Mouse (Mus musculus) hindbrain, embryonic 11.5 days (tissue): ENCODE measurements at regions not wholly inside any gene's neighbourhood (a gene's known extent, or its start where the extent isn't known, plus 50 kb on each side); places are given as distances from the start of the nearest gene placed in this dataset.
A peak's percentile ranks its signal among the peaks of the same experiment; 100 is the strongest.

ENCODE experiments used
- ATAC-seq: fragments of 200-750 bp; cut with Nextera tagmentation; 2 replicates; pipeline ENCODE4 v1.8.0; 2017; ENCODE audit warnings: mild to moderate bottlenecking, moderate TSS enrichment, moderate library complexity; ENCODE audit not compliant: low FRiP score
- DNase-seq: peaks from one replicate; pipeline ENCODE4 v3.0.0-alpha.2; 2015; ENCODE audit warnings: low spot score
- H3K27ac ChIP-seq: fragments of 300-500 bp; sonication (generic); 2 replicates; pipeline ENCODE4 v1.5.1; 2014; ENCODE audit warnings: mild to moderate bottlenecking, low read depth, low read length
- H3K27me3 ChIP-seq: fragments of 300-500 bp; sonication (generic); 2 replicates; pipeline ENCODE4 v1.6.1; 2014; ENCODE audit warnings: mild to moderate bottlenecking, low read length, moderate library complexity, mixed read lengths; ENCODE audit not compliant: control insufficient read depth, insufficient read depth
- H3K36me3 ChIP-seq: fragments of 300-500 bp; sonication (generic); 2 replicates; pipeline ENCODE4 v1.6.1; 2014; ENCODE audit warnings: mild to moderate bottlenecking, low read length, moderate library complexity, mixed read lengths; ENCODE audit not compliant: control insufficient read depth, insufficient read depth
- H3K4me1 ChIP-seq: fragments of 300-500 bp; sonication (generic); replicated peaks from 2 replicates; pipeline ENCODE4 v1.6.1; 2014; ENCODE audit warnings: low read length, mixed read lengths; ENCODE audit not compliant: control insufficient read depth, insufficient read depth
- H3K4me2 ChIP-seq: fragments of 300-500 bp; sonication (generic); replicated peaks from 2 replicates; pipeline ENCODE4 v1.6.1; 2014; ENCODE audit warnings: mild to moderate bottlenecking, low read depth, low read length
- H3K4me3 ChIP-seq: fragments of 300-500 bp; sonication (generic); 2 replicates; pipeline ENCODE4 v1.5.1; 2014; ENCODE audit warnings: low read depth, low read length
- H3K9ac ChIP-seq: fragments of 300-500 bp; sonication (generic); 2 replicates; pipeline ENCODE4 v1.6.1; 2014; ENCODE audit warnings: low read depth, low read length
- H3K9me3 ChIP-seq: fragments of 300-500 bp; sonication (generic); 2 replicates; pipeline ENCODE4 v1.6.1; 2016; ENCODE audit warnings: low read length; ENCODE audit not compliant: control insufficient read depth
- WGBS: fragments of 180-500 bp; shearing (Covaris S2); extraction: QIAGEN DNeasy Blood & Tissue Kit; methylation state at CpG from one replicate; pipeline ENCODE4 v1.1.7; 2014; 5-methylcytosine and 5-hydroxymethylcytosine counted together

GRCm38 (mm10) chr5:144621967-144622366, 76.3 kb downstream of the Nptx2 start:
- DNase-seq, result no peak
- Histone ChIP-seq H3K4me1 (no peaks in the 10 kb centered on the region), H3K27ac (no peak overlapping the region), H3K9me3 (no peaks in the 10 kb centered on the region), H3K4me3 (no peak overlapping the region), H3K36me3 (no peaks in the 10 kb centered on the region), H3K27me3 (no peaks in the 10 kb centered on the region), H3K9ac (no peak overlapping the region), H3K4me2 (no peak overlapping the region)
- 88% methylated on average over 14 of the region's 14 CpGs for WGBS
- ATAC-seq, result no peak

GRCm38 (mm10) chr5:144623358-144623757, 77.7 kb downstream of the Nptx2 start:
- ATAC-seq (no peak), DNase-seq (no peak)
- H3K36me3 ChIP-seq, result no peaks in the 10 kb centered on the region
- H3K27me3 ChIP-seq, result no peaks in the 10 kb centered on the region
- H3K9me3 ChIP-seq, result no peaks in the 10 kb centered on the region
- H3K9ac ChIP-seq, result no peak overlapping the region
- no peaks in the 10 kb centered on the region for H3K4me1 ChIP-seq
- no peak overlapping the region for H3K4me3 ChIP-seq
- 84% methylated on average over 10 of the region's 10 CpGs for WGBS
- H3K4me2 ChIP-seq, result no peak overlapping the region
- H3K27ac ChIP-seq, result no peak overlapping the region

GRCm38 (mm10) chr5:144632295-144632694, 86.6 kb downstream of the Nptx2 start:
- Histone ChIP-seq H3K9ac (no peak overlapping the region), H3K4me1 (no peaks in the 10 kb centered on the region), H3K4me3 (no peak overlapping the region), H3K4me2 (no peak overlapping the region), H3K27ac (no peak overlapping the region), H3K27me3 (no peaks in the 10 kb centered on the region), H3K36me3 (no peaks in the 10 kb centered on the region), H3K9me3 (no peaks in the 10 kb centered on the region)
- ATAC-seq (no peak), DNase-seq (no peak)
- WGBS, result 89% methylated on average over 6 of the region's 6 CpGs

- Histone ChIP-seq H3K9ac (no peak overlapping the region), H3K4me3 (no peak overlapping the region), H3K27ac (no peak overlapping the region), H3K4me1 (no peaks in the 10 kb centered on the region), H3K9me3 (no peaks in the 10 kb centered on the region), H3K36me3 (no peaks in the 10 kb centered on the region), H3K27me3 (no peaks in the 10 kb centered on the region), H3K4me2 (no peak overlapping the region)
- WGBS, result 70% methylated on average over 3 of the region's 3 CpGs
- no peak for ATAC-seq
- peak; percentile 48 for DNase-seq
Measured at GRCm38 (mm10) chr5:144638631-144639030, 92.9 kb downstream of the Nptx2 start.

- H3K27ac ChIP-seq, result no peak overlapping the region
- H3K9ac ChIP-seq, result no peak overlapping the region
- H3K36me3 ChIP-seq, result no peaks in the 10 kb centered on the region
- no peak for ATAC-seq
- no peaks in the 10 kb centered on the region for H3K9me3 ChIP-seq
- no peaks in the 10 kb centered on the region for H3K27me3 ChIP-seq
- no peak overlapping the region for H3K4me2 ChIP-seq
- no peak overlapping the region for H3K4me3 ChIP-seq
- 85% methylated on average over 5 of the region's 5 CpGs for WGBS
- DNase-seq, result no peak
- H3K4me1 ChIP-seq, result no peaks in the 10 kb centered on the region
Measured at GRCm38 (mm10) chr5:144639639-144640038, 93.9 kb downstream of the Nptx2 start.

- no peaks in the 10 kb centered on the region for H3K9me3 ChIP-seq
Measured at GRCm38 (mm10) chr5:144642766-144643165, 97.1 kb downstream of the Nptx2 start.

GRCm38 (mm10) chr5:144643438-144643837, 97.7 kb downstream of the Nptx2 start:
- ATAC-seq (no peak), DNase-seq (no peak)
- no peak overlapping the region for H3K27ac ChIP-seq
- H3K9me3 ChIP-seq, result no peaks in the 10 kb centered on the region
- H3K36me3 ChIP-seq, result no peaks in the 10 kb centered on the region
- no peaks in the 10 kb centered on the region for H3K4me1 ChIP-seq
- H3K9ac ChIP-seq, result no peak overlapping the region
- H3K4me3 ChIP-seq, result no peak overlapping the region
- H3K27me3 ChIP-seq, result no peaks in the 10 kb centered on the region
- 54% methylated on average over 2 of the region's 2 CpGs for WGBS
- H3K4me2 ChIP-seq, result no peak overlapping the region

More at GRCm38 (mm10) chr5:144642766-144643165, 97.1 kb downstream of the Nptx2 start:
- Histone ChIP-seq H3K9ac (no peak overlapping the region), H3K27ac (no peak overlapping the region), H3K4me3 (no peak overlapping the region), H3K4me1 (no peaks in the 10 kb centered on the region), H3K4me2 (no peak overlapping the region), H3K27me3 (no peaks in the 10 kb centered on the region), H3K36me3 (no peaks in the 10 kb centered on the region)
- 80% methylated on average over 8 of the region's 8 CpGs for WGBS
- ATAC-seq (no peak), DNase-seq (no peak)

- H3K36me3 ChIP-seq, result no peaks in the 10 kb centered on the region
- WGBS, result 8% methylated on average over 3 of the region's 3 CpGs
- no peak overlapping the region for H3K9ac ChIP-seq
- H3K27ac ChIP-seq, result no peak overlapping the region
- no peaks in the 10 kb centered on the region for H3K27me3 ChIP-seq
- H3K9me3 ChIP-seq, result no peaks in the 10 kb centered on the region
- H3K4me2 ChIP-seq, result no peak overlapping the region
- no peaks in the 10 kb centered on the region for H3K4me1 ChIP-seq
- ATAC-seq (0 out of 2 replicates have a peak, but pooled peaks have one; percentile 40), DNase-seq (no peak)
- no peak overlapping the region for H3K4me3 ChIP-seq
Measured at GRCm38 (mm10) chr5:144645367-144645766, 99.7 kb downstream of the Nptx2 start.

- ATAC-seq (no peak), DNase-seq (no peak)
- Histone ChIP-seq H3K4me3 (no peak overlapping the region), H3K9ac (no peak overlapping the region), H3K4me2 (no peak overlapping the region), H3K27me3 (no peaks in the 10 kb centered on the region), H3K9me3 (no peaks in the 10 kb centered on the region), H3K36me3 (no peaks in the 10 kb centered on the region), H3K4me1 (no peaks in the 10 kb centered on the region), H3K27ac (no peak overlapping the region)
- 83% methylated on average over 12 of the region's 12 CpGs for WGBS
Measured at GRCm38 (mm10) chr5:144647311-144648104, 101.8 kb downstream of the Nptx2 start.
